Mouse (Mus musculus) kidney, adult 10 weeks (tissue): ENCODE results near the gene Depdc5. TPM values are rescaled to one million over a fixed set of nuclear protein-coding genes. Genes with fewer than 3 reads are reported as not detected.

Source experiments
- polyA plus RNA-seq: library from polyadenylated mRNA; stranded (reverse); fragments of 350-450 nt; fragmentation: Illumina TruSeq; extraction: RNeasy Lipid Tissue Mini Kit (QIAGEN cat#74804); gene quantifications from one replicate; pipeline ENCODE4 v1.2.3, GENCODE M21; 2014; ENCODE audit warnings: low read depth, low replicate concordance

Depdc5 gene
- polyA plus RNA-seq, result 36.9 TPM

DNA sequence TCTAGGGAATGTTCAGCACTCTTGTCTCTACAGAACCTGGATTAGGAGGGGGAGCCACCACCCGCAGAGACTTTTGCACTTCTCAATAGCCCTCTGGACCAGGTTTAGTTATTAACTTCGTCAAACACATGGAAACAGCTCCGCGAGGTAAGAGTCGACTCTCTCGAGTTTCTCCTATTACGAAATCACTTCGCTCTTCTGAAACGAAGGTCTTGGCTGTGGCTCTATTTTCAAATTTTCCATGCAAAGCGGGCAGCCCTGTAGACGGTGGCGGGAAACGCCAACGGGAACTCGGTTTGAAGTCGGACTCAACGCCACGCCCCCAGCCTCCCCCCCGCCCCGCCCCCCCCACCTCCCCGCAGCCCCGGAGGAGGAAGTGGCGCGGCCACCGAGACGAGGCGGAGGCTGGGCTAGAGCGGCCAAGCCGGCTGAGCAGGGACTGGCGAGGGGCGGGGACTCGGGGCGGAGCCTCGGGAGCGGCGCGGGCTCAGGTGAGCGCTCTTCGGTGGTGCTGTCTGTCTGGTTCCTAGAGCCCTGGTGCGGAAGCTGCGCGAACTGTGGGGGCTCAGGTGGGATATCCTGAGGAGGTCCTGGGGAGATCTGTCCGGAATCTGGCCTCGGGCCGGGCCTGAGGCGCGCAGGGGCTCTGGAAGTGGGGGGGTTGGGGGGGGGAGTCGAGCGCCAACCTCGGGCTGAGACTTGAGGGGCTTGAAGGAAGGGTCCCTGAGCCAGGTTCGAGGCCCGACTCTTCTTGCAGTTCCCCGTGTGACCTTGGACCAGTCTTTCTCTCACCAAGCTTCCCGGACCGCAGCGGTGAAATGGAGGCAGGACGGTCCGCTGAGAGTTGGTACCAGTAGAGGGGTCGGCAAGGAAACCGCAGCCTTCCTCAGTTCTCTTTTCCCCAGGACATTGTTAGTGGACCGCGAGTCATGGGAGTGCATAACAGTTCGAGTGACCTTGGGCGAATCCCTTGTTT is at the start of gene Depdc5:
TSS of gene Depdc5 (plus strand) at position 449 of the 976 bp plus-strand sequence.

DNA sequence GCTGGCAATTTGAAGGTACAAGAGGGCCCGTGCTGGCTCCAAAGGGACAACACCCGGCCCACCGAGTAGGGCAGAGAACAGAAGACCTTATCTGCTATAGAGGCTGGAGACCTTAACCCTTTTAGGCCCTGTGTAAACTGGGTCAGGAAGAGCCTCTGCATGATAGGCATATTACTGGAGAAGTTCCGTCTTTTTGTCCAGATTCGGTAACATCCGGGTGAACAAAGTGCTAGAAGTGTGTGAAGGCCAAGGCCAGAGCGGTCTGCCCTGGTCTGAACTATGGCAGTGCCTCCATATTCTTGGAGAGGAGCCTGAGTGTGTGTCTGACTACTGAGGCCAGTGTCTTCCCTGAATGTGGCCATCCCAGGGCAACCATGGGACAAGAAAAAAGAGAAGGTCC is 36.5 kb upstream of the Depdc5 start, which contains the start of gene Gm20671:
TSS of gene Gm20671 (minus strand) at position 101 of the 400 bp plus-strand sequence.

DNA sequence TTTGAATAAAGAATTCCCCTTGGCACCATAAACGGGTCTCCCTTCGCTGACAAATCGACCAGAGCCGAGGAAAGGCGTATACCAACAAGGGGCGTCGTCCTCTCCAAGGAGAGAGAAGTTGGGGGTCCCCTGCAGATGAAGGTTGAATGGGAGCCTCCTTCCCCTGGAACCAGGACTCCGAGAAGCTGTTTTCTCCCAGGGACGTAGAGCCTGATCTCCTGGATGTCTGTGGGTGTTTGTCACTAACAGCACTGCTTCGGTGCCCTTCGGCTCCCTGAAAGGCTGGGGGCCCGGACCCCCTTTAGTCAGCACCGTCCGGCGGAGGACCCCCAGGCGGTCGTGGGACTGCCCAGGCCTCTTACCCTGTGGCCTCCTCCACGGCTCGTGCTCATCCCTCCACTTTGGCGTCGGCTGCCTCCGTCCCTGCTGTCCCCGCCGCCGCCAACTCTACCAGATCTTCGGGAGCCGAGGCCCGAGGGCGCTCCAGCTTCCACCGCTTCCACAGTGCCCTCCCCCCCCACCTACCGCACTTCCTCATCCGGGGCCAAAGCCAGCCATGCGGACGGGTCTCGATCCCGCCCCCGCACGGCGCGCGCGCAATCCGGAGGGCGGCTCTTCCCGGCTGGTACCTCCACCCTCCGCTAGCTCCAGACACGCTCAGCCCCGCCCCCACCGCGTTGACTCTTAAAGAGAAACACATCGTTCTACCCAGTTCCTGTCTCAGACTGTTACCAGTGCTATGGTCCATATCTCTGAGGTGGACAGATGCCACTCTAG is 9.6 kb upstream of the Depdc5 start, which contains the start of gene Prr14l:
TSS of gene Prr14l (minus strand) at position 526 of the 777 bp plus-strand sequence.

DNA sequence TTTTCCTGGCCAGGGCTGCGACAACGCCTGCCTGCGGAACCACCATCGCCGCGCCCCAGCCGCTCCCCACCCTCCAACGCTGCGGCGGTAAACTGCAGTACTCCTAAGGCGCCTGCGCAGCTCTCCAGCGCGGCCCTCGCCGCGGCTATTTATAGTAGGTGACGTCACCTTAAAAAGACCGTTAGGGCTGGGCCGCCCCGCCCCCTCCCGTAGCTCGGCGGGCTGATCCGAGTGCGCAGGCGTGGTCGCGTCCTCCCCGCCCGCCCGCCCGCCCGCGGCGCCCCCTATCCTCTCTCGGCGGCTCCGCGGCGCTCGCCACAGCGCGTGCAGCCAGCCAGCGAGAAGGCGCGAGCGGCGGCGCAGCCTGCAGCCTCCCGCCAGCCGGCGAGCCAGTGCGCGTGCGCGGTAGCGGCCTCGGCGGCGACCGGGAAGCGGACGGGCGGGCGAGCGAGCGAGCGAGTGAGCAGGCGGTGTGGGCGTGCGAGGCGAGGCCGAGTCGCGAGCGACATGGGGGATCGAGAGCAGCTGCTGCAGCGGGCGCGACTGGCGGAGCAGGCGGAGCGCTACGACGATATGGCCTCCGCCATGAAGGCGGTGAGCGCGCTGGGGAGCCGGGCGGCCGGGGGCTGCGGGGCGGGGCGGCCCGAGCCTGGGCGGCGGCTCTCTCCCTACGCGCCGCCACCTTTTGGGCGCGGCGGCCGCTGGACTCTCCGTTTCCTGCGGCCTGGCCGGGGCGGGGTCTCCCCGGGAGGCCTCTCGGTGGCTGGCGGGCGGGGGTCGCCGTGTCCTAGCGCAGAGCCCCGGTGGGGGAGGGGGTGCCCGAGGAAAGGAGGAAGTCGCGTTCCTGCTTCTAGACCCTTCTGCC is 155.3 kb downstream of the Depdc5 start, which contains the start of gene Ywhah:
TSS of gene Ywhah (plus strand) at position 256 of the 865 bp plus-strand sequence.

Other genes starting within 250 kb of the Depdc5 start
- 9.1 TPM for gene Pisd, start 78.1 kb upstream of the Depdc5 start, polyA plus RNA-seq
- not detected for gene Gm20671, start 36.6 kb upstream of the Depdc5 start, polyA plus RNA-seq
- gene Prr14l, start 9.4 kb upstream of the Depdc5 start, polyA plus RNA-seq, result 11.0 TPM
- 226 TPM for gene Ywhah, start 155.1 kb downstream of the Depdc5 start, polyA plus RNA-seq
- gene Slc5a1, start 240.5 kb downstream of the Depdc5 start, polyA plus RNA-seq, result 60.8 TPM